Mouse (Mus musculus) hindbrain, postnatal 0 days (tissue): ENCODE data around the gene BC049730. TPM values are rescaled to one million over a fixed set of nuclear protein-coding genes. Genes with fewer than 3 reads are reported as not detected.

Experiments
- ATAC-seq: fragments of 200-750 bp; cut with Nextera tagmentation; 2 replicates; pipeline ENCODE4 v1.8.0; 2017; ENCODE audit warnings: mild to moderate bottlenecking, moderate TSS enrichment, moderate library complexity
- DNase-seq: peaks from one replicate; pipeline ENCODE4 v3.0.0-alpha.2; 2015; ENCODE audit warnings: low spot score
- H3K27ac ChIP-seq: fragments of 300-500 bp; sonication (generic); 2 replicates; pipeline ENCODE4 v1.5.1; 2014; ENCODE audit warnings: mild to moderate bottlenecking
- H3K27me3 ChIP-seq: fragments of 300-500 bp; sonication (generic); 2 replicates; pipeline ENCODE4 v1.6.1; 2014; ENCODE audit warnings: low read length, mixed read lengths; ENCODE audit not compliant: insufficient read depth
- H3K36me3 ChIP-seq: fragments of 300-500 bp; sonication (generic); 2 replicates; pipeline ENCODE4 v1.6.1; 2014; ENCODE audit warnings: low read length, mixed read lengths; ENCODE audit not compliant: insufficient read depth
- H3K4me1 ChIP-seq: fragments of 300-500 bp; sonication (generic); 2 replicates; pipeline ENCODE4 v1.6.1; 2014; ENCODE audit warnings: antibody characterized with exemption, low read length, mixed read lengths; ENCODE audit not compliant: insufficient read depth
- H3K4me2 ChIP-seq: fragments of 300-500 bp; sonication (generic); 2 replicates; pipeline ENCODE4 v1.6.1; 2014; ENCODE audit warnings: low read depth, mild to moderate bottlenecking, low read length, moderate library complexity, mixed read lengths
- H3K4me3 ChIP-seq: fragments of 300-500 bp; sonication (generic); 2 replicates; pipeline ENCODE4 v1.5.1; 2014; ENCODE audit warnings: low read length
- H3K9ac ChIP-seq: fragments of 300-500 bp; sonication (generic); replicated peaks from 2 replicates; pipeline ENCODE4 v1.6.1; 2014; ENCODE audit warnings: mild to moderate bottlenecking, low read length, moderate library complexity, mixed read lengths
- H3K9me3 ChIP-seq: fragments of 300-500 bp; sonication (generic); 2 replicates; pipeline ENCODE4 v1.6.1; 2016; ENCODE audit warnings: low read length, mixed read lengths
- CTCF ChIP-seq: IDR thresholded peaks from 2 replicates; pipeline ENCODE4 v1.5.1; 2016; ENCODE audit warnings: antibody characterized with exemption, control low read depth, low read depth
- WGBS: fragments of 180-500 bp; shearing (Covaris S2); extraction: QIAGEN DNeasy Blood & Tissue Kit; methylation state at CpG from one replicate; pipeline ENCODE4 v1.1.7; 2014; 5-methylcytosine and 5-hydroxymethylcytosine counted together
- polyA plus RNA-seq: library from polyadenylated mRNA; unstranded; fragments of >200 nt; fragmentation: Nextera tagmentation; extraction: Ambion mirVana; gene quantifications from 2 replicates; pipeline ENCODE4 v1.2.1, GENCODE M21; 2015
- total RNA-seq: library from RNA; depleted of rRNA; stranded (reverse); fragments of >200 nt; gene quantifications from 2 replicates; pipeline ENCODE4 v1.2.3, GENCODE M21; 2014; rRNA removed

BC049730 gene
- total and polyA plus RNA-seq, 2 experiments from 2014 or later, result not detected

DNA sequence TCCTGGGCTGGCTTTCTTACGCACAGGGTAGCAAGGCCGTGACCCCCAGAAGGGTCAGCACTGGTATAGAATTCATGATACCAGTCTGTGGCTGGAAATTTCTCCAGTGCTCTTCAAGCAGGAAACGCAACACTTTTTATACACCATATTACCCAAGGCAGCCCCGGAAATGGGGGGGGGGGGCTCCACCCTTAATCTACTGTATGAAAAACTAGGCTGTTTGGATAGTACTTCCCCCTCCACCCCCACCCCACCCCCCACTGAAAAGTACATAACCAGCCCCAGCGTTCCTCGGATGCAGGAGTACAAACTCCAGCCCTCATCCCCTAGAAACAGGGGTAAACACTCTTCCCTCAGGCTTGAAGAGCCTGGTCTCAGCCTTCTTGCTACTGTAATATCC, 51.2 kb downstream of the BC049730 start, which contains the start of gene Cd177:
TSS of gene Cd177 (minus strand) at position 101 of the 400 bp plus-strand sequence.
- Histone ChIP-seq H3K27me3 (no peaks in the 10 kb centered on the region), H3K4me2 (no peak within 1 kb of the TSS), H3K27ac (no peak within 1 kb of the TSS), H3K9ac (no peak within 1 kb of the TSS), H3K4me1 (no peaks in the 10 kb centered on the region), H3K9me3 (no peaks in the 10 kb centered on the region), H3K36me3 (no peaks in the 10 kb centered on the region), H3K4me3 (no peak within 1 kb of the TSS)
- TF ChIP-seq CTCF, result no peak
- 77% methylated on average over 6 of the region's 6 CpGs for WGBS
- ATAC-seq, result no peak
- no peak for DNase-seq

- Histone ChIP-seq H3K27ac (no peak overlapping the region), H3K4me1 (no peaks in the 10 kb centered on the region), H3K9ac (no peak overlapping the region), H3K4me2 (no peak overlapping the region), H3K36me3 (no peaks in the 10 kb centered on the region), H3K27me3 (no peaks in the 10 kb centered on the region), H3K9me3 (no peaks in the 10 kb centered on the region), H3K4me3 (no peak overlapping the region)
- no peak for DNase-seq
- 77% methylated on average over 6 of the region's 6 CpGs for WGBS
- ATAC-seq, result no peak
- TF ChIP-seq CTCF, result no peak
Measured at GRCm38 (mm10) chr7:24761161-24761560, 52.1 kb downstream of the BC049730 start.

GRCm38 (mm10) chr7:24762574-24762973, 53.5 kb downstream of the BC049730 start:
- ATAC-seq (no peak), DNase-seq (no peak)
- Histone ChIP-seq H3K27me3 (no peaks in the 10 kb centered on the region), H3K4me2 (no peak overlapping the region), H3K4me1 (no peaks in the 10 kb centered on the region), H3K36me3 (no peaks in the 10 kb centered on the region), H3K9me3 (no peaks in the 10 kb centered on the region), H3K4me3 (no peak overlapping the region), H3K9ac (no peak overlapping the region), H3K27ac (no peak overlapping the region)
- no peak for TF ChIP-seq CTCF
- WGBS, result 88% methylated on average over 8 of the region's 8 CpGs

Other genes with a start within 250 kb of the BC049730 start
- gene Plaur, start 246.8 kb upstream of the BC049730 start, total RNA-seq, result 3.0 and 4.8 TPM in 2 replicates
- gene Plaur, start 246.8 kb upstream of the BC049730 start, polyA plus RNA-seq, result 1.3 and 1.4 TPM in 2 replicates
- 423 and 447 TPM in 2 replicates for gene Cadm4, start 227.2 kb upstream of the BC049730 start, total RNA-seq
- 97.9 and 101 TPM in 2 replicates for gene Cadm4, start 227.2 kb upstream of the BC049730 start, polyA plus RNA-seq
- 138 and 152 TPM in 2 replicates for gene Zfp428, start 202.2 kb upstream of the BC049730 start, total RNA-seq
- gene Zfp428, start 202.2 kb upstream of the BC049730 start, polyA plus RNA-seq, result 219 and 222 TPM in 2 replicates
- gene AC161166.1, start 196.8 kb upstream of the BC049730 start, total RNA-seq, result not detected in 2 replicates
- gene AC161166.1, start 196.8 kb upstream of the BC049730 start, polyA plus RNA-seq, result 0.19 and 0.55 TPM in 2 replicates
- gene Irgq, start 178.6 kb upstream of the BC049730 start, total RNA-seq, result 103 and 107 TPM in 2 replicates
- 16.9 and 20.0 TPM in 2 replicates for gene Irgq, start 178.6 kb upstream of the BC049730 start, polyA plus RNA-seq
- gene Pinlyp, start 163.1 kb upstream of the BC049730 start, total RNA-seq, result not detected in 2 replicates
- not detected in 2 replicates for gene Pinlyp, start 163.1 kb upstream of the BC049730 start, polyA plus RNA-seq
- gene Xrcc1, start 163.0 kb upstream of the BC049730 start, total RNA-seq, result 36.7 and 50.8 TPM in 2 replicates
- gene Xrcc1, start 163.0 kb upstream of the BC049730 start, polyA plus RNA-seq, result 44.0 and 45.1 TPM in 2 replicates
- gene Ethe1, start 121.7 kb upstream of the BC049730 start, total RNA-seq, result 36.3 and 43.8 TPM in 2 replicates
- gene Ethe1, start 121.7 kb upstream of the BC049730 start, polyA plus RNA-seq, result 24.4 and 25.3 TPM in 2 replicates
- gene Zfp575, start 121.6 kb upstream of the BC049730 start, total RNA-seq, result 1.0 and 1.2 TPM in 2 replicates
- gene Zfp575, start 121.6 kb upstream of the BC049730 start, polyA plus RNA-seq, result 20.3 and 21.0 TPM in 2 replicates
- gene Phldb3, start 98.5 kb upstream of the BC049730 start, total RNA-seq, result 0.11 and 0.73 TPM in 2 replicates
- gene Phldb3, start 98.5 kb upstream of the BC049730 start, polyA plus RNA-seq, result not detected in 2 replicates
- 1.3 and 1.4 TPM in 2 replicates for gene Lypd3, start 72.7 kb upstream of the BC049730 start, total RNA-seq
- 1.2 and 1.3 TPM in 2 replicates for gene Lypd3, start 72.7 kb upstream of the BC049730 start, polyA plus RNA-seq
- gene Tex101, start 32.6 kb upstream of the BC049730 start, total RNA-seq, result not detected in 2 replicates
- gene Tex101, start 32.6 kb upstream of the BC049730 start, polyA plus RNA-seq, result not detected in 2 replicates
- not detected in 2 replicates for gene Gm4763, start 17.7 kb downstream of the BC049730 start, total RNA-seq
- gene Gm4763, start 17.7 kb downstream of the BC049730 start, polyA plus RNA-seq, result not detected in 2 replicates
- gene Cd177, start 51.1 kb downstream of the BC049730 start, total RNA-seq, result 2.2 and 2.8 TPM in 2 replicates
- gene Cd177, start 51.1 kb downstream of the BC049730 start, polyA plus RNA-seq, result 0.38 and 0.55 TPM in 2 replicates
- not detected in 2 replicates for gene Ceacam10, start 68.0 kb downstream of the BC049730 start, total RNA-seq
- 0.63 and 0.80 TPM in 2 replicates for gene Ceacam10, start 68.0 kb downstream of the BC049730 start, polyA plus RNA-seq
- gene Gm9844, start 153.0 kb downstream of the BC049730 start, total RNA-seq, result 0.79 and 2.5 TPM in 2 replicates
- gene Gm9844, start 153.0 kb downstream of the BC049730 start, polyA plus RNA-seq, result 31.9 and 32.5 TPM in 2 replicates
- not detected in 2 replicates for gene Lypd4, start 160.7 kb downstream of the BC049730 start, total RNA-seq
- not detected in 2 replicates for gene Lypd4, start 160.7 kb downstream of the BC049730 start, polyA plus RNA-seq
- gene Dmrtc2, start 160.8 kb downstream of the BC049730 start, total RNA-seq, result 1.7 TPM in 1 of 2 replicates, not detected in the other
- 0.10 and 0.18 TPM in 2 replicates for gene Dmrtc2, start 160.8 kb downstream of the BC049730 start, polyA plus RNA-seq
- 483 and 611 TPM in 2 replicates for gene Rps19, start 175.1 kb downstream of the BC049730 start, total RNA-seq
- 1,228 and 1,333 TPM in 2 replicates for gene Rps19, start 175.1 kb downstream of the BC049730 start, polyA plus RNA-seq
- gene Cd79a, start 188.1 kb downstream of the BC049730 start, total RNA-seq, result 0.10 and 0.11 TPM in 2 replicates
- gene Cd79a, start 188.1 kb downstream of the BC049730 start, polyA plus RNA-seq, result 0.63 and 0.93 TPM in 2 replicates
- 16.9 and 33.6 TPM in 2 replicates for gene Arhgef1, start 193.7 kb downstream of the BC049730 start, total RNA-seq
- 33.9 and 39.0 TPM in 2 replicates for gene Arhgef1, start 193.7 kb downstream of the BC049730 start, polyA plus RNA-seq
- 0.90 and 6.6 TPM in 2 replicates for gene Gm4881, start 235.3 kb downstream of the BC049730 start, total RNA-seq
- gene Gm4881, start 235.3 kb downstream of the BC049730 start, polyA plus RNA-seq, result 2.4 TPM in 2 replicates